Mouse (Mus musculus) c-Kit-positive CD71-negative TER-119-negative erythroid progenitor cells, embryonic 14.5 days (primary cell): ENCODE data around the gene Ssr1.

Experiments
- DNase-seq: peaks from one replicate; pipeline ENCODE4 v3.0.0-alpha.2; 2013; ENCODE audit warnings: low read depth

The Ssr1 gene

DNA sequence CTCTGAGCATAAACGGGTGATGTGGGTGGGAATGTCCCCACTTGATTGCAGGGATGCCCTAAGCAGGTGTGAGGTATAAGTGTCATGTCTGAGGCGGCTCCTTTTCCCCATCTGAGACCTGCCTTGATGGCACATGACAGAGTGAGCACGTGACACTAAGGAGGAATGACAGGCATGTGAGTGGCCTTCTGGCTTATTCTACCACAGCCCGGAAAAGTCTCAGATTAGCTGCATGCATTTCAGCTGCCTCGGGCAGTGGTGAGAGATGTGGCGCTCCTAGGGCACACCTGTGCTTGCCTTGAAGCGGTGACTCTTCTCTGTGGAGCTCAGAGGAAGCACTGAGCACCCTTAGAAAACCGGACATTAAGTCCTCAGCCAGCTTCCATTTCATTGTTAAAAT, 48.6 kb downstream of the Ssr1 start:
- DNase-seq, result no peak

DNA sequence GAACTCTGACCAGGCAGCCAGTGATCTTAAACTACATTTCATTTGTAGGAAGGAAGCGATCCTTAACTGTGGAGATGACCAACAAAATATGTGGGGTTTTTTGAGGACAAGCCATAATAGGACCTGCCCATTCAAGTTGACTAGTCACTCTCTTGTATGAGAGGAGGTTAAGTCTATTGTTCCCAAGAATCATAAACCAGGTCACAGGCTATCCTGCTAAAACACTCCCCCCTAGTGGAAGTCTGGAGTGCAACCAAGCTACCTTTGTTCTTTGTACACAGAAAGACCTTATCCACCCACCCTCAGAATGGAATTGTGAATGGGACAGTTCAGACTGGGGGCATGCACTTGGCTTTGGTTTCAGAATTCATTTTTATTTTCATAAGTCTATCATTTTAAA, 49.7 kb downstream of the Ssr1 start:
- no peak for DNase-seq

DNA sequence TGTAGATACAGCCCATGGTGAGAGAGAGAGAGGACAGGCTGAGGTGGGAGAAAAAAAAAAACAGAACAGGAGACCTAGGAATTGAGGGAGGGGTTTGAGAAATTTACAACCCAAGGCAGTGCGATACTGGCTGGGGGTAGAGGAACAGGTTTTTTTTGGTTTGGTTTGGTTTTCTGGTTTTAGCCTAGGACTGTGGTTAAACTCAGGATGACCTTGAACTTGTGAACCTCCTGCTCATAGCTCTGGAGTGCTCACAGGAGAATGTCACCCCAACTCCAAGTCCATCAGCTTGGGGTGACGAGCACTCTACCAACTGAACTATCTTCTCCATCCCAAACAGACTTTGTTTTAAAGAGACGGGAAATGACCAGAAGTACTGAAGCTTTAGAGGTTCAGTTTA, 50.6 kb downstream of the Ssr1 start:
- DNase-seq, result no peak

DNA sequence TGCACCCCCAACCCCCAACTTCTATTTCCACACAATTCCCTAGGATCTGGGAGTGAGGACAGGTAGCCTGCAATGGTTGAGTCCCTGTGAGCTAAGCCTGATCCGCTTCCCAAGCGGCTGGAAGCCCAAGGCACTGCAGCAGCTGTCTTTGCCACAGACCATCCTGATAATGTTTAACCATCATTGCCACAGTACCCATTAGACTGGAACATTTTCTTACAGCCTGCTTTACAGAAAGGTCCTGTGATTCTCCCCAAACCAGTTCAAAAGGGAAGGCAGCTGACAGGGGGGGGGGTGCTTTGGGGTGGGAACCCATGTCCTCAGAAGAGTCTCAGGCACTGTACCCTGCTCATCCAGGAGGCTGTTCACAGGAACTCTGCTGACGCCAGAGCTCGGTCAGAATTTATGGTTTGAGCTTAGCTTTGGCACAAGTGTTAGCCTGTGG, 51.1 kb downstream of the Ssr1 start:
- no peak for DNase-seq

DNA sequence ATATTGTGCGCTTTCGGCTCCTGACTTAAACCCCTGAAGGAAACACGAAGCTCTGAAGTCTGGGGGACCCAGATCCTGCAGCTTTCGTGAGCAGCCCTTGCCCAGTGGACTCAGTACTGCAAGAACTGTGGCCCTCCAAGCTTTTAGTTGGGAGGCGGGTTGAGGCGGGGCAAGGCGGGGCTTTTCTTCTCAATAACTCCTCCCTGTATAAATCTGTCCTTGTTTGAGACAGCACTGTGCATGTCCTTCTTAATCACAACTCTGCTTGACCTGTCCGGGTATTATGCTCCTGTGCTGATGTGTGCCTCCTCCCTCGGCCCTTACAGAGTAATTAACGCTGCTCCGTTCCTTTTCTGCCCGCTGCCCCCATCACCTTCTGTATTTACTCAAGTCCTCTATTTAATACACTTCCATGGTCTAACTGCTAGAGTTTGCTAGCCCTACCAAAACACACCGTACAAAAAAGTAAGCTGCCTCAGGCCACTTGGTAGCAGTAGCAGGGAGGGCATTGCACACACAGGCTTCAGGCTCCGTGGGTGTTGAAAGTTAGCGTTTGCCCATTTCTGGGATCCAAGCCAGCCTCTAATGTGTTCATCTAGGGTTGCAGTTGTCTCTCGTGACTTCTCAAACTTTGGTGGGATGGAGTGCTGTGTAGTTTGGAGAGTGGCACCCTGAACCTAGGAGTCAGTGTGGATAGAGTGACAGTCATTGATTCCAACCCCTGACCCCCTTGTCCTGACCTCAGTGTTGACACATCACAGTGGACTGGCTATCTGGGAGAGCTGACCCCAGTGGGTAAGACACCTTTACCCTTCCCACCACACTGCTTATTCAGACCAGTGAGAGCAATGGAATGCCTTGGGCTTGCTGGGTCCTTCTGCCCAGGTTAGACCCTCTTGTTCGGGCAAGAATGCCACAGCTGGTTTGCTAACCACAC, 51.8 kb downstream of the Ssr1 start:
- DNase-seq, result no peak

DNA sequence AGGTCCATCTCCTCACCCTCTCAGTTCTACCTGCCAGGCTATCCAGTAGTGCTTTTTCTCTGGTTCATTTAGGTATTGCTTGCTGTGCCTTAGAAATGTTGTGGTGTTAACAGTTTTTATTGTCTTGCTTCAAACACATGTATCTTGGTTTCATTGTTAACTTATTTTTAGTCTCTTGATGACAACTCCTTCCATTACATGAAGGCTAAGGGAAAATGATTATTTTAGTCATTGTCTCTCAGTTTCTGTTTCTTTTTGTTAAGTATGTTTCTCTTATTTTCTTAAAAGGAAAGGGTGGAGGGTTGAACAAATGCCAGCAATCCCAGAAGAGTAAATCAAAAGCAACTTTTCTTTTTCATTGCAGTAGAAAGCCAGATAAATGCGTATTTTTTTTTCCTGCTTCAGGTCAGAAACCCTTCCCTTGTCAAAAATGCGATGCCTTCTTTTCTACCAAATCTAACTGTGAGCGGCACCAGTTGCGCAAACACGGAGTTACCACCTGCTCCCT, 52.8 kb downstream of the Ssr1 start:
- DNase-seq, result no peak

DNA sequence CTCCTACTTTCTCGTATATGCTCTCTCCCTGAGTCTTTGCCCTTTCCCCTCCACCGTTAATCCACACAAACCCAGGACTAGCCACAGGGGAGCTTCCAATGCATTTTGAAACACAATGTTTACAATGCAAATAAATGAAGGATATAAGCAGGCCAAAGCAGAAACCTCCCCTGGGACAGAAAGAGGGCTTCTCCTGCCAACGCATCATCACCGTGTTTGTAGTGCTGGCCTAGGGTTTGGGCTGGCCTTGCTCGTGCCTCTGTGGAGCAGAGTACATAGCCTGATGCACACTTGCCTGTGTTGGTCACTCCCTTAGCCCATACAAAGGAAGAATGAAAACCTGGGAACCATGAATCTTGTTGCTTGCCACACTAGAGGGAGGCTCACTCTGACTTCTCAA, 53.4 kb downstream of the Ssr1 start:
- DNase-seq, result no peak

DNA sequence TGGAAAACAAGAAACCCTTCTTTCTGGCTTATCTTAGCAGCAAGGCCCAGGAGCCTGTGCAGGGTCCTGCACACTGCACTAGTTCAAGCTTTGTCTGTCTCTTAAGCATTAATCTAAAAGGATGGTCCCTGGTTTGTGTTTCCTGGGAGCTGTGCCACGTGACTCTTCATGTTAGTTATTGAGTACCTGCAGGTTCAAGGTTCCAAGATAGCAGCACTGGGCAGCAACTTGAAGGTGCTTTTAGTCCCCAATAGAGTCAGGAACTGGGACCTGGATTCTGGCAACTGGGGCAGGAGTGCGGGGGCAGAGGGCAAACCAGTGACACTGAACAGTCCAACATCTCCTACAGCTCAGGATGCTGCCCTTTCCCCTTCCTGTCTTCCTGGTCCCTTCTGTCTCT, 53.9 kb downstream of the Ssr1 start:
- no peak for DNase-seq

DNA sequence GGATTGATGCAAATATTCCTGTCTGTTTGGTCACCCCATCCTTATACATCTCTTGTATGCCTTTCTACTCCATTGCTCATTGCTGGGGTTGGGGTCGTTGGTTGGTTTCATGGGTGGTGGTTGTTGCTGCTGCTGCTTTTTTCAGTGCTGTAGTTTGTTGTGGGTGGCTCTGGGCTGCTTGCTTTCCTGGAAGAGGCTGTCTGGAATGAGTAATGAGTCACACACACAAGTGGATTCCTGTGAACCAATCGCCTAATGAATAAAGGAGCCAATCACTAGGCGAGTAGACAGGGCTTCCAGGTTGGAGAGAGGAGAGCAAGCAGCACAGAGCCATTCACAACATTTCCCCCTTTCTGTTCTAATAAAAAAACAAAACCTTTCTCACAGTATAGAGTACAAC, 57.7 kb downstream of the Ssr1 start:
- no peak for DNase-seq

DNA sequence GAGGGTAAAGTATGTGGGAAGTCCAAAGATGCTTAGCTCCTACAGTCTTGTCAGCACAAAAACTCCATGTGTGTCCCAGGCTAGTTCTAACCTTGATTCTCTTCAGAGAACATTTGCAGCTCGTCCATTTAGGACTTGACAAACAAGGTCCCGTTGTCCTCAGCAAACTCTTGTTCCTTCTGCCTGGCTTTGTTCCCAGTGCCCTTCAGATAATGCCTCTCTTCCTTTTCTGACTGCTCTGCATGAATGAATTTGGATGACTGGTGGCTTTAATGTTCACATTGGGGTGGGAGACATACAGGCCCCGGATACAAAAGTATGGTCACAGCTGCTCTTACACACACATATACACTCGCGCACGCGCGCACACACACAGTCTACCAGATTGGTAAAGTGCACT, 59.1 kb downstream of the Ssr1 start:
- DNase-seq, result no peak

DNA sequence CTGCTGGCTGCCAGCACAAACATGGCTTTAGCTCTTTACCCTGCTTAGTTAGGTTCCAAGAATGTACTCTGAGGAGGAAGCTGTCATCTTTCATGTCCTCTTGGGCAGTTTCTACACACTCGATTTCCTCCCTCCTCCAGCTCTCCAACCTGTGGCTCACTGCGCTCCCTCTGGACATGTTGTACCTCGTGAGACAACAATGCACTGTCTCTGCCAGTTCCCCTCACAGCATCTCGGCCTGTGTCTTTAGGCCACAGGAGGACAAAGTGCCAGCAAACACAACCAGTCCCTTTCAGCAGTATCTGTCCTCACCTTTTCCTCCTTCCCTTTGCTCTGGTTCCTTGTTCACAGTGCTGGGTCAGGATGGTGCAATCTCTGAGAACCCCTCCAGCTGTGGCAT, 59.9 kb downstream of the Ssr1 start:
- DNase-seq, result no peak

DNA sequence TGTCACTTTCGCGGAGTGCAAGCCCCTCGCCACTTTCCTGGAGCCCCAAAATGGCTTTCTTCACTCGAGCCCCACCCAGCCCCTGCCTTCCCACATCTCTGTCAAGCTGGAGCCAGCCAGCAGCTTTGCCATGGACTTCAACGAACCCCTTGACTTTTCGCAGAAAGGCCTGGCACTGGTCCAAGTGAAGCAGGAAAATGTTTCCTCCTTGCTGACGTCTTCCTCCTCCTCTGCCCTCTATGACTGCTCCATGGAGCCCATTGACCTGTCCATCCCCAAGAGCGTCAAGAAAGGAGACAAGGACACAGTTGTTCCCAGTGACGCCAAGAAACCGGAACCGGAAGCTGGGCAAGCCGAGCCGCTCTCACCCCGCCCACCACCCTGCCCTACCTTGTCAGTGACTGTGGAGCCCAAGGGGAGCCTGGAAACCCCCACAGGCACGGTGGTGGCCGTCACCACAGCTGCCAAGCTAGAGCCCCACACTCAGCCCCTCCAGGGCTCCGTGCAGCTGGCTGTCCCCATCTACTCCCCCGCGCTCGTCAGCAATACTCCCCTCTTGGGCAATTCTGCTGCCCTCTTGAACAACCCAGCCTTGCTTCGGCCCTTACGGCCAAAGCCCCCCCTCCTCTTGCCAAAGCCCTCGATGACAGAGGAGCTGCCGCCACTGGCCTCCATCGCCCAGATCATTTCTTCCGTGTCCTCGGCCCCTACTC, 62.7 kb downstream of the Ssr1 start:
- no peak for DNase-seq

DNA sequence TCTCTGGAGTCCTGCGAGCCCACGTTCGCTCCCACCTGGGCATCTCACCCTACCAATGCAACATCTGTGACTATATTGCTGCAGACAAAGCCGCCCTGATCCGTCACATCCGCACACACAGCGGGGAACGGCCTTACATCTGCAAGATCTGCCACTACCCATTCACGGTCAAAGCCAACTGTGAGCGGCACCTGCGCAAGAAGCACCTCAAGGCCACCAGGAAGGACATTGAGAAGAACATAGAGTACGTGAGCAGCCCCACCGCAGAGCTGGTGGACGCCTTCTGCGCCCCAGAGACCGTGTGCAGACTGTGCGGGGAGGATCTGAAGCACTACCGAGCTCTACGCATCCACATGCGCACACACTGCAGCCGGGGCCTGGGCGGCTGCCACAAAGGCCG, 63.4 kb downstream of the Ssr1 start:
- DNase-seq, result no peak

DNA sequence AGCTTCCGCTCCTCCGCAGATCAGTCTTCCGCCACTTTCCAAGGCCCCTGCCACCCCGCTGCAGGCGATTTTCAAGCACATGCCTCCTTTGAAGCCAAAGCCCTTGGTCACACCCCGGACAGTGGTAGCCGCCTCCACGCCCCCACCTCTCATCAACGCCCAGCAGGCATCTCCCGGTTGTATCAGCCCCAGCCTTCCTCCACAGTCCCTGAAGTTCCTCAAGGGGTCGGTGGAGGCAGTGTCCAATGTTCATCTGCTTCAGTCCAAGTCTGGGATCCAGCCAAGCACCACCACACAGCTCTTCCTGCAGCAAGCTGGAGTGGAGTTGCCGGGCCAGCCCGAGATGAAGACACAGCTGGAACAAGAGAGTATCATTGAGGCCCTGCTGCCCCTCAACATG, 63.9 kb downstream of the Ssr1 start:
- DNase-seq, result no peak

DNA sequence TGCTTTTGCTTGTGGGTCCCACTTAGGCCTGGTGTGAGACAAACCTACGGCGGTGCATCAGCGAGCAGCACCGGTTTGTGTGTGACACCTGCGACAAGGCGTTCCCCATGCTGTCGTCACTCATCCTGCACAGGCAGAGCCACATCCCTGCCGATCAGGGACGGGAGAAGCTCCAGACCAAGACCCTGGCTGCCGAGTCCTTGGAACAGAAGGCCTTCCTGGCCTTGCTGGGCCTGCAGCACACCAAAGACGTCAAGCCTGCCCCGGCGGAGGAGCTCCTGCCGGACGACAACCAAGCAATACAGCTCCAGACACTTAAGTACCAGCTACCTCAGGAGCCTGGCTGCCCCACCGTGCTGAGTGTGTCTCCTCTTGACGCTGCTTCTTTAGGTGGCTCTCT, 64.5 kb downstream of the Ssr1 start:
- no peak for DNase-seq

DNA sequence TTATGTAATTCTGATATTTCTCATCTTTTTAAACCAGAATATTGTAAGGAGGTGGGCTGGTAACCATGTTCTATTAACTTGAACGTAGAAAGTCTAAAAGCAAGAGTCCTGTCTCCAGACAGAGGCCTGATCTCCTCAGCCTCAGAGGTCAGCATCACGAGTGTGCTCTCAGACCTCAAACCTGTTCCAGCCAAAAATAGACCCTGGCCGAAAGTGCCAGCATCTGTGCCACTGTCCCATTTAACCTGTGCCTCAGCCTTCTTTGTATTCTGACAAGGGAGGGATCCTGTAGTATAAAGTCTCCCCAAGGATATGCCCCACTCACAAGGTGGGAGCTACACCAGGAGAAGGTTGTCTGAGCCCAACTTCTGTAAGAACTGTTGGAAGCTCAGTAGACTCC, 67.6 kb downstream of the Ssr1 start:
- DNase-seq, result no peak

DNA sequence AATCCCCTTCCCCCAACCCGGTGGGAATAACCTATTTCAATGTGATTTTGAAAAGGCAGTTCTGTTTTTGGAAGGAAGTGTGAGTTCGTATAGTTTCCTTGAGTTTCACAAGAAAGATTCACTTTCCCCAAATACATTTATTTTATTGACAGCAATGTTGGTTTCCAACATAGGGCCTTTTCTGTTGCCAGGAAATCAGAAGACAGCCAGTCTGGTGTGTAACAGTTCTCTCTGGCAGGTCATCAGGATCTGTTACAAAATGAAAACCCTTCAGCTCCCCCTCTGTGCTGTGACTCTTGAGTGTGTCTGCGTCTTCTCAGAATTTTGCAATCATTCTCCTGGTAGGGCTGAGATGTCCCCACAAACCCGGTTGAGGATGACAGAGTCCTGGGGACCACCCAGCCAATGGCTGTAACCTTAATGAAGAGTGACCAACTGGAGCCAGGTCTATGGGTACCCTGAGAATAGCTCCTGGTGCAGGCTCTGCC, 69.5 kb downstream of the Ssr1 start:
- DNase-seq, result no peak

DNA sequence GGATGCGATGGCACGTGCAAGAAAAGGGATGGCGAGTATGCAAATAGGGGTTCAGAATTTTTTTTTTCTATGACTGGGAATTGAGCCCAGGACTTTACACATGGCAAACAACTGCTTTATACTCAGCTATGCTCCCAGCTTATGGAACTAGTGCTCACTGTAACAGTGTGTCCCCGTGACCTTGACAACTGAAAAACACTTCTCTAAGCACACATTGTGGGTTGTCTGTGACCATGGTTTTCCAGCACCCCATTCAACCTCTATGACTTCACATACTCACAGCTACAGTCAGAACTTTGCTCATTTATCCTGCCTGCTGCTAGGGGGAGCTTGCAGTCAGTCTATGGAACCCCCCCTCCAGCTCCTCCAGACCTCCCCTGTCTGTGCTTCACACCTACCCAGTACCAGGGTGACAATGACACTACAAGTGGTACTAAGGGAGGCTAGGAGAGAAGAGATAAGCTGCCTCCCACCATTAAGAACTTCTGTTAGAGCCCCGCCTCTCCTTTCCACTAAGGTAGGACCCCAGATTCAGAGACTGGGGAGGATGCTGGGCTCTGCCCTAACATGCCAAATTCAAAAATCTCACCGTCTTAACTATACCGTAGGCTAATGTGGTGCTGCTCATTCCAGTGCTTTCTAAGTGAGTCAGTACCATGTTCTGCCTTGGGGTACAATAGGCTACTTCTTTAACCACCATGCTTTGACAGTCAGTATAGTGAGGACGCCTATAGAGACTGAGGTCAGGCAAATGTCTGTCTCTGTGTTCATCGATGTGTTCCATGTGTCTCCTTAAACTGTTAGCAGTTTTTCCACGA, 70.2 kb downstream of the Ssr1 start:
- no peak for DNase-seq

DNA sequence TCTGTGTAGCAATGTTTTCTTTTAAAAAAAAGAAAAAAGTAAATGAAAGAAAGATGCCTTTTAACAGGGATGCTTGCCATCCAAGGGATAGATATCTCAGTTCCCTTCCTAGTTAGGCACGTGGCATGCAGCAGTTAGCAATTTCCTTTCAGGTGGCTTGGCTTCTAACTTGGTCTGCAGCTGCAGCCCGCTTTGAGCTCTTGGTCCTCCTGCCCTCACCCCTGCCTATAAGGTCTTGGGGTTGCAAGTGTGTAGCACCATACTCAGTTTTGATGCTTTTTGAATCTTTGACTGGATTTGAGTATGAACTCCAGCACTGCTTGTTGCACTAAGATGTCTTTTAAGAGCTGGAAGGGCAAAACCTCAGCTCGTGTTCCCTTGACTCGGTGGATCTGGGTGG, 70.9 kb downstream of the Ssr1 start:
- DNase-seq, result no peak

DNA sequence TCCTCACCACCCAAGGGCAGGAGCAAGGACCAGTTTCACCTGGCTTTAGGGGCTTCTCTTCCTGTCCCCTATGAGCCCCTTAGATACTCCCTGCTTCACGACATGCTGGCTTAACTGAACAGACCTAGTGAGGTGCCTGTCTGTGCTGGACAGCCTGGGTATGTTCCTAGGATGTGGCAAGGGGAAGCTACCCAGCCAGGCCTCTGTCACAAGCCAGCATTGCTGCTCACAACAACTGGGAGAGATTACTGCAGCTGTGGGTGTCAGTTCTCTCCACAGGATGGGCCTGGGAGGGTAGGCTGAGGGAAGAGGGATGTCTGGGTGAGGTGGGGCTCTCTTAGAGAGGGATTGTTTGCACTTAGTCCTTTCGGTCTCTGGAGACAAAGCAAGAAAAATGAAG, 73.3 kb downstream of the Ssr1 start:
- DNase-seq, result no peak

DNA sequence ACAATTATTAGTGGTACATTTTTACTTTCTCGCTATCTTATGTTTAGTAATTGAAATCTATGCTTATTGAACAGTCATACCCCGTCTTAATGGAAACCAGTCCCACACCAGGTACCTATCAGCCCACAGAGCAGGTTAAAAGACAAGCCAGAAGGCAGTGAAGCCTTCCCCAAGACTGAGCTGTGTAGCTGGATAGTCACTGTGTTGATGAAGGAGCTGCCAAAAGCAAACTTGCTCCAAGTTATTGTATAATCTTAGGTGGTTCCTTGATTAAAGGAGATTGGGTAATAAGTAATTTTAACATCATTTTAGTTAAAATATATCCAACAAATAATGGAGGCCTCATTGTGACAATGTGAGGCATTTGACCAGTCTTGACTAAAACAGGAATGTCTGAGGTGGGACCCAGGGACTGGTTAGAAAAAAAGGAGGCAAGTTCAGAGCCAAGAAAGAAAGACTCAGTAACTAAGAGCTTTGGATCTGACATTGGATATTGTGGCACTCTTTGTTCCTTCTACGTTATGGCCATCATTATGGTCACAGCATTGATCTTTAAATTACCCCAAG, 74.2 kb downstream of the Ssr1 start:
- no peak for DNase-seq
